8 mouse cellular contexts compared by ENCODE assay signal in genomic region chr7:66387813-66388521, GRCm38 (mm10). TPM values are rescaled to one million over a fixed set of nuclear protein-coding genes. Genes with fewer than 3 reads are reported as not detected.
DNase-seq lines count a peak whose midpoint lies in the region; ATAC-seq and TF ChIP-seq lines count a peak whose summit lies in the region.

Gene Lrrk1 (minus strand): TSS chr7:66388350.

- ATAC-seq in Patski: peak; percentile 66
- ATAC-seq in embryonic facial prominence, embryonic 14.5 days (ENCODE audit: low read depth): peak; percentile 79
- peak; percentile 66 for ATAC-seq in heart, embryonic 14.5 days (ENCODE audit: insufficient number of reproducible peaks, insufficient read depth, low FRiP score, low read depth)
- peak; percentile 67 for ATAC-seq in kidney, postnatal 0 days (replicated peaks; ENCODE audit: low FRiP score, low read depth)

- H3K4me2 ChIP-seq in embryonic facial prominence, embryonic 14.5 days (ENCODE audit: low read depth, low read length): peak within 1 kb of the TSS; percentile 96
- H3K4me2 ChIP-seq in heart, embryonic 14.5 days (ENCODE audit: low read length): peak within 1 kb of the TSS; percentile 86
- peak within 1 kb of the TSS; percentile 97 for H3K4me2 ChIP-seq in kidney, postnatal 0 days (ENCODE audit: low read length)

- no peaks in the 10 kb centered on the region for H3K4me1 ChIP-seq in embryonic facial prominence, embryonic 14.5 days (ENCODE audit: control insufficient read depth, insufficient read depth, low read length)
- H3K4me1 ChIP-seq in heart, embryonic 14.5 days (ENCODE audit: control insufficient read depth in 2 of 2, insufficient read depth in 2 of 2, low read length in 2 of 2): peaks cover 0 to 3% of the 10 kb centered on the region in 2 experiments; a peak in 1 of 4 replicates
- H3K4me1 ChIP-seq in kidney, postnatal 0 days (replicated peaks; ENCODE audit: insufficient read depth, low read length): no peaks in the 10 kb centered on the region; the same call in none of the 2 replicates

- peaks cover 7% of the 10 kb centered on the region for H3K36me3 ChIP-seq in C2C12 (ENCODE audit: control insufficient read depth, insufficient read depth)
- H3K36me3 ChIP-seq in embryonic facial prominence, embryonic 14.5 days (ENCODE audit: control insufficient read depth, insufficient read depth, low read length): no peaks in the 10 kb centered on the region
- no peaks in the 10 kb centered on the region for H3K36me3 ChIP-seq in heart, embryonic 14.5 days (ENCODE audit: control insufficient read depth, insufficient read depth, low read length)
- no peaks in the 10 kb centered on the region for H3K36me3 ChIP-seq in kidney, postnatal 0 days (ENCODE audit: insufficient read depth, low read length)

- no peak for DNase-seq in Patski (ENCODE audit: low read depth, low spot score)
- DNase-seq in embryonic facial prominence, embryonic 14.5 days (ENCODE audit: low spot score): peak; percentile 65
- peak; percentile 68 for DNase-seq in kidney, postnatal 0 days (ENCODE audit: low spot score)
- DNase-seq in lung, postnatal 36 days: peak; percentile 71
- peak; percentile 42 for DNase-seq in skeletal muscle tissue, adult 2 months (ENCODE audit: low read depth, low spot score)
- no peak for DNase-seq in left cerebral cortex, postnatal 25 days (ENCODE audit: low spot score in 2 of 2)

- H3K27ac ChIP-seq in embryonic facial prominence, embryonic 14.5 days (replicated peaks; ENCODE audit: low read depth, low read length): peak within 1 kb of the TSS; percentile 55
- H3K27ac ChIP-seq in heart, embryonic 14.5 days (replicated peaks in 1 of 2; ENCODE audit: control insufficient read depth in 1 of 2, insufficient read depth in 1 of 2, low read depth in 2 of 2, low read length in 2 of 2): peak within 1 kb of the TSS; percentile 46 to 59
- H3K27ac ChIP-seq in kidney, postnatal 0 days: peak within 1 kb of the TSS; percentile 85

- in situ Hi-C loops in Patski (cut with MboI; ENCODE audit: low pct_unique_long_range_greater_than_20kb): no loop called here

- H3K79me2 ChIP-seq in C2C12 (ENCODE audit: control insufficient read depth, insufficient read depth): peaks cover 61% of the 10 kb centered on the region

- POLR2A ChIA-PET in Patski (lab: Charles Lee): interaction anchor here (0.5 to 2.0 kb wide), 14 partner anchors 9 to 1716 kb away, joined by 3 to 10 read pairs (median 4); no protein-coding TSS in a partner anchor

- intact Hi-C loops in left cerebral cortex, postnatal 25 days (cut with DNase I): loop anchor here (5.0 kb wide), 1 partner anchor 286 kb away; no protein-coding TSS in a partner anchor

- 1% methylated on average over 49 of the region's 70 CpGs for WGBS in embryonic facial prominence, embryonic 14.5 days
- WGBS in heart, embryonic 14.5 days: 1% methylated on average over 56 of the region's 70 CpGs
- WGBS in kidney, postnatal 0 days: under 1% methylated on average over 70 of the region's 70 CpGs

- peak within 1 kb of the TSS; percentile 89 for H3ac ChIP-seq in C2C12 (ENCODE audit: control insufficient read depth, insufficient read length, low read depth)

- CTCF ChIA-PET in Patski (lab: Charles Lee): interaction anchor here (0.7 to 6.8 kb wide), 17 partner anchors 11 to 274 kb away, joined by 3 to 82 read pairs (median 5); partner anchors contain the start of gene Gm10974

- H3K27me3 ChIP-seq in C2C12 (ENCODE audit: control insufficient read depth, insufficient read depth, insufficient read length): no peaks in the 10 kb centered on the region
- H3K27me3 ChIP-seq in Patski: no peaks in the 10 kb centered on the region
- no peaks in the 10 kb centered on the region for H3K27me3 ChIP-seq in embryonic facial prominence, embryonic 14.5 days (replicated peaks; ENCODE audit: control insufficient read depth, insufficient read depth, low read length)
- H3K27me3 ChIP-seq in heart, embryonic 14.5 days (ENCODE audit: control insufficient read depth, insufficient read depth, low read length): no peaks in the 10 kb centered on the region
- H3K27me3 ChIP-seq in kidney, postnatal 0 days (ENCODE audit: insufficient read depth, low read length): no peaks in the 10 kb centered on the region

- H3K9ac ChIP-seq in embryonic facial prominence, embryonic 14.5 days (ENCODE audit: low read depth, low read length): peak within 1 kb of the TSS; percentile 91
- H3K9ac ChIP-seq in heart, embryonic 14.5 days (ENCODE audit: low read length): peak within 1 kb of the TSS; percentile 87
- H3K9ac ChIP-seq in kidney, postnatal 0 days (ENCODE audit: low read depth, low read length): peak within 1 kb of the TSS; percentile 77

- H3K4me3 ChIP-seq in C2C12 (ENCODE audit: insufficient read depth, poor library complexity, severe bottlenecking): peak within 1 kb of the TSS; percentile 72
- peak within 1 kb of the TSS; percentile 75 for H3K4me3 ChIP-seq in embryonic facial prominence, embryonic 14.5 days (ENCODE audit: low read depth, low read length)
- peak within 1 kb of the TSS; percentile 73 to 81 for H3K4me3 ChIP-seq in heart, embryonic 14.5 days (ENCODE audit: control insufficient read depth in 1 of 2, insufficient read depth in 1 of 2, low read depth in 1 of 2, low read length in 2 of 2)
- peak within 1 kb of the TSS; percentile 73 for H3K4me3 ChIP-seq in kidney, postnatal 0 days (replicated peaks; ENCODE audit: low read depth, low read length)

- H3K9me3 ChIP-seq in embryonic facial prominence, embryonic 14.5 days (ENCODE audit: control insufficient read depth, low read length): no peaks in the 10 kb centered on the region
- H3K9me3 ChIP-seq in heart, embryonic 14.5 days (ENCODE audit: control insufficient read depth, low read length): no peaks in the 10 kb centered on the region
- H3K9me3 ChIP-seq in kidney, postnatal 0 days (replicated peaks; ENCODE audit: low read length): no peaks in the 10 kb centered on the region

- peaks cover 46% of the 10 kb centered on the region for H3K79me3 ChIP-seq in C2C12 (ENCODE audit: low read depth)

- TF ChIP-seq CTCF in C2C12 (IDR thresholded peaks at IDR 0.05; ENCODE audit: control insufficient read depth, insufficient read depth, insufficient read length) (no peak), Patski (IDR thresholded peaks at IDR 0.05) (peak; percentile 72)
- TF ChIP-seq CTCF in kidney, postnatal 0 days (IDR thresholded peaks at IDR 0.05; ENCODE audit: low read depth): peak; percentile 57

TF ChIP-seq in C2C12, 6 proteins besides CTCF, POLR2A, EP300 and RAD21:
- no peak for TF ChIP-seq MAX (IDR thresholded peaks at IDR 0.05)
- TF ChIP-seq MYOG (IDR thresholded peaks at IDR 0.05; ENCODE audit: control insufficient read depth, extremely low read depth, insufficient read length): no peak
- no peak for TF ChIP-seq FOSL1 (IDR thresholded peaks at IDR 0.05; ENCODE audit: insufficient read depth, low read length, poor library complexity, severe bottlenecking)
- TF ChIP-seq MYOD1 (IDR thresholded peaks at IDR 0.05; ENCODE audit: control insufficient read depth, insufficient read length, low read depth): no peak
- no peak for TF ChIP-seq CEBPB (IDR thresholded peaks at IDR 0.05; ENCODE audit: low read depth)
- TF ChIP-seq USF1 (IDR thresholded peaks at IDR 0.05; ENCODE audit: low read depth): no peak

RNA-seq across cellular contexts. Expression of gene Lrrk1, which starts in this region (rescaled TPM):
- polyA plus RNA-seq in C2C12 (2012; fragmentation: generic; extraction: Trizol) (41.8 TPM), Patski (2021) (33.0 TPM)
- polyA plus RNA-seq in embryonic facial prominence, embryonic 14.5 days (2014; fragmentation: Nextera tagmentation; extraction: Ambion mirVana): 11.9 and 12.5 TPM in 2 replicates
- polyA plus RNA-seq in heart, embryonic 14.5 days (2014; fragmentation: Nextera tagmentation; extraction: Ambion mirVana): 6.4 and 6.8 TPM in 2 replicates
- 8.5 and 10.4 TPM in 2 replicates for polyA plus RNA-seq in kidney, postnatal 0 days (2015; fragmentation: Nextera tagmentation; extraction: Ambion mirVana)
- 1 to 10 TPM; 3.8 to 4.9 TPM for total RNA-seq in left cerebral cortex, postnatal 25 days (2021)

Comparison
In these comparisons a context has a peak if more than half of its experiments do, and no peak if none do; other contexts are left out.
1. DNase-seq: peak in embryonic facial prominence, embryonic 14.5 days (single experiment), kidney, postnatal 0 days (single experiment), lung, postnatal 36 days (single experiment) and skeletal muscle tissue, adult 2 months (single experiment); none in Patski (single experiment) and left cerebral cortex, postnatal 25 days (0 of 2).
2. Peak in every context shown above with its lines, with median percentiles within 50 percentile points of each other: H3K4me3 ChIP-seq, ATAC-seq, H3K27ac ChIP-seq, H3K4me2 ChIP-seq and H3K9ac ChIP-seq.